Mouse (Mus musculus) lung, postnatal 0 days (tissue): ENCODE results near the gene Osbpl3.

Source experiments
- CTCF ChIP-seq: IDR thresholded peaks from 2 replicates; pipeline ENCODE4 v1.5.1; 2016; ENCODE audit warnings: antibody characterized with exemption, mild to moderate bottlenecking
- EP300 ChIP-seq: IDR thresholded peaks from 2 replicates; pipeline ENCODE4 v1.6.1; 2016; ENCODE audit warnings: antibody characterized with exemption, mild to moderate bottlenecking, control low read depth

- TF ChIP-seq CTCF: no peak
- no peak for TF ChIP-seq EP300
These were observed 76.9 kb downstream of the Osbpl3 start for GRCm38 (mm10) chr6:50379136-50379535.
